Mouse (Mus musculus) liver, embryonic 11.5 days (tissue): ENCODE data around the gene Cecr2. TPM values are rescaled to one million over a fixed set of nuclear protein-coding genes. Genes with fewer than 3 reads are reported as not detected.
A peak's percentile ranks its signal among the peaks of the same experiment; 100 is the strongest.

Experiments
- ATAC-seq: fragments of 200-750 bp; cut with Nextera tagmentation; replicated peaks from 2 replicates; pipeline ENCODE4 v1.8.0; 2017; ENCODE audit warnings: moderate number of reproducible peaks, mild to moderate bottlenecking, moderate TSS enrichment, moderate library complexity; ENCODE audit not compliant: low FRiP score
- DNase-seq: peaks from one replicate; pipeline ENCODE4 v3.0.0-alpha.2; 2017; ENCODE audit warnings: low spot score
- H3K27ac ChIP-seq: fragments of 300-500 bp; sonication (generic); 2 replicates; pipeline ENCODE4 v1.5.1; 2014; ENCODE audit warnings: mild to moderate bottlenecking, low read depth, low read length, control low read depth
- H3K27me3 ChIP-seq: fragments of 300-500 bp; sonication (generic); replicated peaks from 2 replicates; pipeline ENCODE4 v1.6.1; 2014; ENCODE audit warnings: low read length, mixed read lengths; ENCODE audit not compliant: control insufficient read depth, insufficient read depth
- H3K36me3 ChIP-seq: fragments of 300-500 bp; sonication (generic); 2 replicates; pipeline ENCODE4 v1.6.1; 2014; ENCODE audit warnings: mild to moderate bottlenecking, low read length, moderate library complexity, mixed read lengths; ENCODE audit not compliant: control insufficient read depth, insufficient read depth
- H3K4me1 ChIP-seq: fragments of 300-500 bp; sonication (generic); replicated peaks from 2 replicates; pipeline ENCODE4 v1.6.1; 2014; ENCODE audit warnings: low read length, mixed read lengths; ENCODE audit not compliant: control insufficient read depth, insufficient read depth
- H3K4me2 ChIP-seq: fragments of 300-500 bp; sonication (generic); 2 replicates; pipeline ENCODE4 v1.6.1; 2014; ENCODE audit warnings: mild to moderate bottlenecking, control low read depth, moderate library complexity
- H3K4me3 ChIP-seq: fragments of 300-500 bp; sonication (generic); 2 replicates; pipeline ENCODE4 v1.5.1; 2014; ENCODE audit warnings: low read depth, low read length, control low read depth
- H3K9ac ChIP-seq: fragments of 300-500 bp; sonication (generic); 2 replicates; pipeline ENCODE4 v1.6.1; 2014; ENCODE audit warnings: low read depth, low read length, control low read depth
- H3K9me3 ChIP-seq: fragments of 300-500 bp; sonication (generic); 2 replicates; pipeline ENCODE4 v1.6.1; 2016; ENCODE audit warnings: low read length, inconsistent platforms, mixed read lengths; ENCODE audit not compliant: control insufficient read depth
- WGBS: fragments of 180-500 bp; shearing (Covaris S2); extraction: QIAGEN DNeasy Blood & Tissue Kit; methylation state at CpG from one replicate; pipeline ENCODE4 v1.1.7; 2014; 5-methylcytosine and 5-hydroxymethylcytosine counted together
- polyA plus RNA-seq: library from polyadenylated mRNA; unstranded; fragments of >200 nt; fragmentation: Nextera tagmentation; extraction: Ambion mirVana; gene quantifications from 2 replicates; pipeline ENCODE4 v1.2.1, GENCODE M21; 2014

The Cecr2 gene
- polyA plus RNA-seq, 1 experiment from 2014 or later: 11.9 TPM

- WGBS: 56% methylated on average over 7 of the region's 7 CpGs
- Histone ChIP-seq H3K36me3 (no peaks in the 10 kb centered on the region), H3K4me1 (no peaks in the 10 kb centered on the region), H3K27ac (no peak overlapping the region), H3K4me3 (no peak overlapping the region), H3K27me3 (no peaks in the 10 kb centered on the region), H3K9ac (no peak overlapping the region), H3K9me3 (no peaks in the 10 kb centered on the region), H3K4me2 (no peak overlapping the region)
- DNase-seq: no peak
- ATAC-seq: no peak
Measured at GRCm38 (mm10) chr6:120658848-120659247, 7.3 kb upstream of the Cecr2 start.

DNA sequence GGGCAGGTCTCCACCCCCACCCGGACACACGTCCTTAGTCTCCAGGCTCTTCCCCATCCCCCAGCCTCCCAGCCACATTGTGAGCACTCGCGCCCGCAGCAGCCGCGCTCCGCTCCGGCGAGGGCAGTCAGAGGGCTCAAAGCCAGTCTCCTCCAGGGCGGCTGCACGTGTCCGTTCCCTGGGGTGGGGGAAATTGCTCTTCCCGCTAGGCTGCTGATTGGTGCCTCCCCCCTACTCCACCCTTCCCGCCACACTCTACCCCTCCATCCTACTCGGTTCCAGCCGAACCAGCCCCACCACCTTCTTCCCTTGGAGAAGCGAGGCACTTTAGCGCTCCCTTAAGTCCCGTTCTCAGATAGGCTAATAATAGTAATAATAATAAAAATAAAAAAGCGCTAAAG, 754 bp upstream of the Cecr2 start:
- no peaks in the 10 kb centered on the region for H3K27me3 ChIP-seq
- H3K4me3 ChIP-seq: peak overlapping the region; percentile 93
- no peaks in the 10 kb centered on the region for H3K9me3 ChIP-seq
- peak overlapping the region; percentile 98 for H3K27ac ChIP-seq
- peak overlapping the region; percentile 93 for H3K9ac ChIP-seq
- peaks cover 9% of the 10 kb centered on the region for H3K4me1 ChIP-seq
- H3K4me2 ChIP-seq: peak overlapping the region; percentile 96
- ATAC-seq: peak; percentile 81
- WGBS: under 1% methylated on average over 21 of the region's 21 CpGs
- no peaks in the 10 kb centered on the region for H3K36me3 ChIP-seq
- peak; percentile 81 for DNase-seq

- H3K4me2 ChIP-seq: peak overlapping the region; percentile 96
- H3K4me3 ChIP-seq: peak overlapping the region; percentile 93
- H3K36me3 ChIP-seq: no peaks in the 10 kb centered on the region
- H3K27me3 ChIP-seq: no peaks in the 10 kb centered on the region
- no peaks in the 10 kb centered on the region for H3K9me3 ChIP-seq
- H3K9ac ChIP-seq: peak overlapping the region; percentile 93
- ATAC-seq (peak; percentile 40), DNase-seq (peak; percentile 79)
- H3K4me1 ChIP-seq: peaks cover 9% of the 10 kb centered on the region
- under 1% methylated on average over 87 of the region's 87 CpGs for WGBS
- peak overlapping the region; percentile 98 for H3K27ac ChIP-seq
Measured at GRCm38 (mm10) chr6:120666761-120667421, 722 bp downstream of the Cecr2 start.

- Histone ChIP-seq H3K27ac (peak overlapping the region; percentile 98), H3K4me2 (peak overlapping the region; percentile 96), H3K9ac (peak overlapping the region; percentile 93), H3K36me3 (no peaks in the 10 kb centered on the region), H3K27me3 (no peaks in the 10 kb centered on the region), H3K4me3 (peak overlapping the region; percentile 93), H3K4me1 (peaks cover 9% of the 10 kb centered on the region), H3K9me3 (no peaks in the 10 kb centered on the region)
- DNase-seq (no peak), ATAC-seq (no peak)
- WGBS: under 1% methylated on average over 7 of the region's 7 CpGs
Measured at GRCm38 (mm10) chr6:120667422-120667781, 1.2 kb downstream of the Cecr2 start.

DNA sequence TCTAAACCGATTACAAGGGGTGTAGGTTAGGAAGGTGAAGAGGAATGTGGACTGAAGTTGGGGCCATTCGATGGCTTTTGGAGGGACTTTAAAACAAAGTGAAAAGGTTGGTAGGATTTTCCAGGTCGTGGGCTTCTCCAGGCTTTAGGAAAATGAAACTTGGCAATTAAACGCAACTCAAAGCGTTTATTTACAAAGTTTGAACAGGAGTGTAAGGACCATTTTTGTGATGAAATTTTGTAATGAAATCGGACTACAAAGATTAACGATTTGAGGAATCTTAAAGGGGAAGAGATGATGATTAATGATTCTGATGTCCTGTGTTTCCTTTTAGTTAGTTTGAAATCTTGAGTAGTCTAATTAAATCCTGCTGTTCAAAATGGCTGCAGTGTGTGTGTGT, 1.7 kb downstream of the Cecr2 start:
- Histone ChIP-seq H3K4me3 (peak overlapping the region; percentile 93), H3K36me3 (no peaks in the 10 kb centered on the region), H3K4me1 (peaks cover 9% of the 10 kb centered on the region), H3K9ac (peak overlapping the region; percentile 93), H3K27ac (no peak overlapping the region), H3K9me3 (no peaks in the 10 kb centered on the region), H3K27me3 (no peaks in the 10 kb centered on the region), H3K4me2 (peak overlapping the region; percentile 96)
- DNase-seq (no peak), ATAC-seq (no peak)
- WGBS: 24% methylated on average over 7 of the region's 7 CpGs

- Histone ChIP-seq H3K4me2 (no peak overlapping the region), H3K27me3 (no peaks in the 10 kb centered on the region), H3K9me3 (no peaks in the 10 kb centered on the region), H3K4me3 (no peak overlapping the region), H3K9ac (no peak overlapping the region), H3K27ac (no peak overlapping the region), H3K4me1 (no peaks in the 10 kb centered on the region), H3K36me3 (no peaks in the 10 kb centered on the region)
- DNase-seq (no peak), ATAC-seq (no peak)
- 59% methylated on average over 5 of the region's 5 CpGs for WGBS
Measured at GRCm38 (mm10) chr6:120674121-120674520, 8.0 kb downstream of the Cecr2 start.

DNA sequence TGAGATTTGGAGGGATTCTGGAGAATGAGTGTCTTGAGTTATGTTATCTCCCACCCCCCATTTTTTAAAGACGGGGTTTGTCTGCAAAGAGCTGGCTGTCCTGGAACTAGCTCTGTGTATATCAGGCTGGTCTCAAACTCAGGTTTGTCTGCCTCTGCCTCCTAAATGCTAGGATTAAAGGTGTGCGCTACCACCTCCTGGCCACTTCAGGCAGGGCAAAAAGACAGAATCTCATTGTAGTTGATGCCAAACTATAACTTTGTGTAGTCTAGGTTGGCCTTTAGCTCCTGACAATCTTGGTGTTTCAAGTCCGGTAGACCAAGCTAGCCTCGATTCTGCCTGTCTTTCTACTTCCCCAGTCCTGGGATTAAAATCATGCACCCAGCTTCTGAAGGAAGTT, 8.7 kb downstream of the Cecr2 start:
- Histone ChIP-seq H3K36me3 (no peaks in the 10 kb centered on the region), H3K4me3 (no peak overlapping the region), H3K9ac (no peak overlapping the region), H3K27me3 (no peaks in the 10 kb centered on the region), H3K4me1 (no peaks in the 10 kb centered on the region), H3K27ac (no peak overlapping the region), H3K9me3 (no peaks in the 10 kb centered on the region), H3K4me2 (no peak overlapping the region)
- DNase-seq: no peak
- no peak for ATAC-seq
- WGBS: 77% methylated on average over 4 of the region's 4 CpGs

DNA sequence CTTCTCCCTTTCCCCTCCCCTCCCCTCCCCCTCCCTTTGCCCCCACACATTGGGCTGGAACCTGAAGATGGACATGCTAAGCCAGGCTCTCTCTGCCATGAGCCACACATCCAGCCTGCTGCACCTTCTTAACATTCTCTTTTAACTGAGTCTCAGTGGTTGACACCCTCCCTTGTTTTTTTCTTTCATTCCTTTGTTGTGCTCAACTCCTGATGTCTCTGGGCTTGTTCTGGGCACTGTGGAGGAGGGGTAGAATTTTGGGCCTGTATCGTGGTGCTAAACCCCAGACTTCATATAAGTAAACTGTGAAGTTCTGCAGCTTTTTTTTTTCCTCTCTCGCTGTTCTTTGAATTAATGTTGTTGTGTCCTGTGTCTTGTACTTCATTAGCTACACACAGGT, 9.8 kb downstream of the Cecr2 start:
- Histone ChIP-seq H3K27me3 (no peaks in the 10 kb centered on the region), H3K4me1 (no peaks in the 10 kb centered on the region), H3K9me3 (no peaks in the 10 kb centered on the region), H3K27ac (no peak overlapping the region), H3K4me2 (no peak overlapping the region), H3K36me3 (no peaks in the 10 kb centered on the region), H3K4me3 (no peak overlapping the region), H3K9ac (no peak overlapping the region)
- ATAC-seq: no peak
- DNase-seq: no peak
- WGBS: 79% methylated on average over 2 of the region's 2 CpGs

- DNase-seq (no peak), ATAC-seq (no peak)
- Histone ChIP-seq H3K27me3 (no peaks in the 10 kb centered on the region), H3K9ac (no peak overlapping the region), H3K4me2 (no peak overlapping the region), H3K4me1 (peaks cover 15% of the 10 kb centered on the region), H3K27ac (no peak overlapping the region), H3K9me3 (no peaks in the 10 kb centered on the region), H3K4me3 (no peak overlapping the region), H3K36me3 (no peaks in the 10 kb centered on the region)
- 58% methylated on average over 2 of the region's 2 CpGs for WGBS
Measured at GRCm38 (mm10) chr6:120683351-120683750, 17.2 kb downstream of the Cecr2 start.
